8 mouse cellular contexts compared by ENCODE assay signal in the genomic region with DNA sequence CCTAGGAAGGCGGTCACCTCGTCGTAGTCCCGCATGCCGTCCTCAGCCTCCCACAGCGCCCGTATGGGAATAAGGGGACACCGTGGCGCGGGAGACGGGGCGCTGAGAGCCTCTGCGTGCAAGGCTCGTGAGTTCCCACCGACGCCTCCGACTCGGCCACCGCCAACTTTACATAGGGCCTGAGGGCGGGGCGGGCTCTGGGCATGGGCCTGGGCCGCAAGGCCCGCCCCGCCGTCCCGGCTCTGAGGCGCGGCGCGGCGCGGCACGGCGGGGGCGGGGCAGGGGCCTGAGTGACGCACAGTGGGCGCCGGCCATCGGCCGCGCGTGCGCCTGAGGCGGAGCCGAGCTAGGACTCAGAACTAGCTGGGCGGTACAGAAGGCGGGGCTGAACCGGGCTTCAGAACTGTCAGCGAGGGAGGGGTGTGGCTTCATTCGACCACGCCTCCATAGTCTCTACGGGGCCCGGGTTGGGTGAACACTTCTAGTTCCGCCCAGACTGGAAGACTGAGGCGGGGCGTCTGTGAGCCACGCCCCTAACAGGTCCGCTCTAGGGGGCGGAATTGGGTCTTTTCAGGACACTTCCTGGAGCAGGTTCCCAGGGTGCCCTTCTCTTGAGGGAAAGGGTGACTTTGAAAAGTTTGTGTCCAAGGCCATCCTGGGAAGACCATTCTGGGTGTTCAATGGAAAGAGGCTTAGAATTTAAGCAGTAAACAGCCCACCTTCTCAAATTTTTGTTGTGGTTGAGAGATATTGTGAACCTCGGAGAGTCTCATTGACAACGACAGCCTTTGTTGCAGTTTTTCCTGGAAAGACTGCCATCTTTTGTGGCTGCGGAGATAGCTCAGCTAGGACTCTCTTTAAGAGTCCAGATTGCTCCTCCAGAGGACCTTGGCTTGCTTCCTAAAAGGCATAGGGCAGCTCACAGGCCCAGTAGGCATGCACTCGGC. TPM values are rescaled to one million over a fixed set of nuclear protein-coding genes. Genes with fewer than 3 reads are reported as not detected.
A peak's percentile ranks its signal among the peaks of the same experiment; 100 is the strongest.
DNase-seq lines count a peak whose midpoint lies in the region; ATAC-seq lines count a peak whose summit lies in the region.

A gene (minus strand): TSS at position 156 of the 947 bp plus-strand sequence.

- H3K4me2 ChIP-seq in intestine, embryonic 14.5 days (ENCODE audit: low read length), result peak within 1 kb of the TSS; percentile 94

- H3K27me3 ChIP-seq in intestine, embryonic 14.5 days (replicated peaks; ENCODE audit: control insufficient read depth, insufficient read depth, low read length), result no peaks in the 10 kb centered on the region

- peak; percentile 98 for ATAC-seq in intestine, embryonic 14.5 days (replicated peaks; ENCODE audit: low FRiP score, low TSS enrichment, low read depth)

- WGBS in intestine, embryonic 14.5 days, result 4% methylated on average over 62 of the region's 63 CpGs

- H3K27ac ChIP-seq in intestine, embryonic 14.5 days (ENCODE audit: low read depth), result peak within 1 kb of the TSS; percentile 70

- H3K9ac ChIP-seq in intestine, embryonic 14.5 days (ENCODE audit: low read length), result peak within 1 kb of the TSS; percentile 52

- H3K4me3 ChIP-seq in intestine, embryonic 14.5 days (ENCODE audit: low read depth, low read length), result peak within 1 kb of the TSS; percentile 60

- peaks cover 26% of the 10 kb centered on the region for H3K4me1 ChIP-seq in intestine, embryonic 14.5 days (replicated peaks; ENCODE audit: control insufficient read depth, insufficient read depth, low read length)

- no peaks in the 10 kb centered on the region for H3K36me3 ChIP-seq in intestine, embryonic 14.5 days (ENCODE audit: control insufficient read depth, insufficient read depth, low read length)

- no peaks in the 10 kb centered on the region for H3K9me3 ChIP-seq in intestine, embryonic 14.5 days (ENCODE audit: control insufficient read depth, low read length)

- DNase-seq in adrenal gland, adult 18-20 months (ENCODE audit: low spot score in 2 of 2), result peak; percentile 96 to 98
- peak; percentile 98 for DNase-seq in embryo, embryonic 11 days
- peak; percentile 99 for DNase-seq in gastrocnemius, postnatal 25 days
- peak; percentile 98 for DNase-seq in intestine, embryonic 14.5 days (ENCODE audit: low spot score)
- DNase-seq in left cerebral cortex, postnatal 14 days (ENCODE audit: low spot score in 2 of 2), result peak; percentile 98 to 99
- DNase-seq in mesoderm, embryonic 11.5 days (ENCODE audit: low read depth, low spot score), result peak; percentile 98
- DNase-seq in right cerebral cortex, postnatal 36 days (ENCODE audit: low spot score in 2 of 2), result peak; percentile 97 to 98
- DNase-seq in yolk sac, embryonic 10.5 days (ENCODE audit: low spot score), result peak; percentile 99

- intact Hi-C loops in left cerebral cortex, postnatal 14 days (cut with DNase I), result no loop called here

RNA-seq across cellular contexts. Expression of the gene that starts here (rescaled TPM):
- total RNA-seq in adrenal gland, adult 18-20 months (2021), result 10 to 100 TPM; 38.9 to 63.4 TPM
- total RNA-seq in gastrocnemius, postnatal 25 days (2021), result 10 to 100 TPM; 10.6 to 10.7 TPM
- 9.4 and 11.8 TPM in 2 replicates for polyA plus RNA-seq in intestine, embryonic 14.5 days (2014; fragmentation: Nextera tagmentation; extraction: Ambion mirVana)
- 10 to 100 TPM in 1 of 2 experiments, 1 to 10 TPM in 1; 9.4 to 10.9 TPM for total RNA-seq in left cerebral cortex, postnatal 14 days (2021)

Comparison
In these comparisons a context has a peak if more than half of its experiments do, and no peak if none do; other contexts are left out.
1. Peak in every context shown above with its lines: DNase-seq, ATAC-seq, H3K4me3 ChIP-seq and H3K27ac ChIP-seq.